Mouse (Mus musculus): ENCODE measurements around the gene Ctr9.

Gene Ctr9

GRCm38 (mm10) chr7:111028281-111029045 is at the start of gene Ctr9:
TSS of gene Ctr9 (plus strand) at chr7:111028951.
- peak; percentile 93 for DNase-seq (ENCODE audit: extremely low spot score)

- DNase-seq (ENCODE audit: extremely low spot score), result no peak
Observed at GRCm38 (mm10) chr7:110981036-110981435, 47.7 kb upstream of the Ctr9 start.

- DNase-seq (ENCODE audit: extremely low spot score), result no peak
Observed at GRCm38 (mm10) chr7:110982053-110982705, 46.6 kb upstream of the Ctr9 start, which contains the start of gene Mrvi1. TSS of gene Mrvi1 (minus strand) at chr7:110982461.

- no peak for DNase-seq (ENCODE audit: extremely low spot score)
Observed at GRCm38 (mm10) chr7:110982764-110983163, 46.0 kb upstream of the Ctr9 start.

GRCm38 (mm10) chr7:110983621-110984020 is 45.1 kb upstream of the Ctr9 start:
- no peak for DNase-seq (ENCODE audit: extremely low spot score)

GRCm38 (mm10) chr7:110985581-110986265 is 43.0 kb upstream of the Ctr9 start:
- no peak for DNase-seq (ENCODE audit: extremely low spot score)

GRCm38 (mm10) chr7:110988081-110988480 is 40.7 kb upstream of the Ctr9 start:
- DNase-seq (ENCODE audit: extremely low spot score), result no peak

- DNase-seq (ENCODE audit: extremely low spot score), result no peak
Observed at GRCm38 (mm10) chr7:110989286-110989879, 39.4 kb upstream of the Ctr9 start.

- no peak for DNase-seq (ENCODE audit: extremely low spot score)
Observed at GRCm38 (mm10) chr7:110990356-110991220, 38.2 kb upstream of the Ctr9 start.

- no peak for DNase-seq (ENCODE audit: extremely low spot score)
Observed at GRCm38 (mm10) chr7:110991221-110991494, 37.6 kb upstream of the Ctr9 start.

GRCm38 (mm10) chr7:110998887-110999827 is 29.6 kb upstream of the Ctr9 start:
- DNase-seq (ENCODE audit: extremely low spot score), result no peak

GRCm38 (mm10) chr7:111004136-111004840 is 24.5 kb upstream of the Ctr9 start:
- DNase-seq (ENCODE audit: extremely low spot score), result no peak

- no peak for DNase-seq (ENCODE audit: extremely low spot score)
Observed at GRCm38 (mm10) chr7:111014039-111014605, 14.6 kb upstream of the Ctr9 start.

- DNase-seq (ENCODE audit: extremely low spot score), result peak; percentile 85
Observed at GRCm38 (mm10) chr7:111014893-111015292, 13.9 kb upstream of the Ctr9 start.

GRCm38 (mm10) chr7:111015731-111016130 is 13.0 kb upstream of the Ctr9 start:
- DNase-seq (ENCODE audit: extremely low spot score), result no peak

GRCm38 (mm10) chr7:111016921-111017320 is 11.8 kb upstream of the Ctr9 start:
- no peak for DNase-seq (ENCODE audit: extremely low spot score)

GRCm38 (mm10) chr7:111020814-111021213 is 7.9 kb upstream of the Ctr9 start:
- DNase-seq (ENCODE audit: extremely low spot score), result no peak

- peak; percentile 27 for DNase-seq (ENCODE audit: extremely low spot score)
Observed at GRCm38 (mm10) chr7:111024068-111024594, 4.6 kb upstream of the Ctr9 start.

GRCm38 (mm10) chr7:111024912-111025311 is 3.8 kb upstream of the Ctr9 start:
- no peak for DNase-seq (ENCODE audit: extremely low spot score)

Data from embryo, embryonic 9.5 days (tissue).